Mouse (Mus musculus): ENCODE measurements around the gene Plcxd1. TPM values are rescaled to one million over a fixed set of nuclear protein-coding genes. Genes with fewer than 3 reads are reported as not detected.

Gene Plcxd1
- polyA plus RNA-seq, 1 experiment from 2014 or later: 1.6 TPM

GRCm38 (mm10) chr5:110091546-110091945 lies 8.2 kb upstream of the Plcxd1 start:
- whole genome bisulfite sequencing: 67% methylated on average over 2 of the region's 2 CpGs
- no peak for DNase-seq (ENCODE audit: low spot score)
- no peak for TF ChIP-seq CTCF (IDR thresholded peaks at IDR 0.05; ENCODE audit: low read depth)
- Histone ChIP-seq H3K36me3 (ENCODE audit: insufficient read depth, low read length) (no peaks in the 10 kb centered on the region), H3K4me3 (replicated peaks; ENCODE audit: low read depth, low read length) (no peak overlapping the region), H3K27ac (no peak overlapping the region), H3K4me1 (replicated peaks; ENCODE audit: insufficient read depth, low read length) (peaks cover 4% of the 10 kb centered on the region; the same call in 1 of the 2 replicates), H3K4me2 (ENCODE audit: low read length) (no peak overlapping the region), H3K27me3 (ENCODE audit: insufficient read depth, low read length) (no peaks in the 10 kb centered on the region), H3K9me3 (replicated peaks; ENCODE audit: low read length) (no peaks in the 10 kb centered on the region), H3K9ac (ENCODE audit: low read depth, low read length) (no peak overlapping the region)
- no peak for ATAC-seq (replicated peaks; ENCODE audit: low FRiP score, low read depth)

GRCm38 (mm10) chr5:110094030-110094846 lies 5.5 kb upstream of the Plcxd1 start, which contains the start of gene Gm35315:
Gene Gm35315 (minus strand): TSS chr5:110094420.
- H3K4me1 ChIP-seq (replicated peaks; ENCODE audit: insufficient read depth, low read length): peaks cover 4% of the 10 kb centered on the region; the same call in 1 of the 2 replicates
- peak within 1 kb of the TSS; percentile 38 for H3K4me3 ChIP-seq (replicated peaks; ENCODE audit: low read depth, low read length)
- TF ChIP-seq CTCF (IDR thresholded peaks at IDR 0.05; ENCODE audit: low read depth): no peak
- DNase-seq (ENCODE audit: low spot score): peak; percentile 92
- peak within 1 kb of the TSS; percentile 60; the same call in 1 of the 2 replicates for H3K27ac ChIP-seq
- H3K4me2 ChIP-seq (ENCODE audit: low read length): peak within 1 kb of the TSS; percentile 67
- WGBS: 1% methylated on average over 23 of the region's 25 CpGs
- H3K9me3 ChIP-seq (replicated peaks; ENCODE audit: low read length): no peaks in the 10 kb centered on the region
- no peaks in the 10 kb centered on the region for H3K27me3 ChIP-seq (ENCODE audit: insufficient read depth, low read length)
- ATAC-seq (replicated peaks; ENCODE audit: low FRiP score, low read depth): peak; percentile 96
- no peaks in the 10 kb centered on the region for H3K36me3 ChIP-seq (ENCODE audit: insufficient read depth, low read length)
- H3K9ac ChIP-seq (ENCODE audit: low read depth, low read length): peak within 1 kb of the TSS; percentile 50

GRCm38 (mm10) chr5:110094847-110095213 lies 4.9 kb upstream of the Plcxd1 start:
- Histone ChIP-seq H3K4me3 (replicated peaks; ENCODE audit: low read depth, low read length) (peak overlapping the region; percentile 38), H3K36me3 (ENCODE audit: insufficient read depth, low read length) (no peaks in the 10 kb centered on the region), H3K9ac (ENCODE audit: low read depth, low read length) (peak overlapping the region; percentile 50), H3K9me3 (replicated peaks; ENCODE audit: low read length) (no peaks in the 10 kb centered on the region), H3K4me2 (ENCODE audit: low read length) (peak overlapping the region; percentile 67), H3K4me1 (replicated peaks; ENCODE audit: insufficient read depth, low read length) (peaks cover 4% of the 10 kb centered on the region; the same call in 1 of the 2 replicates), H3K27ac (peak overlapping the region; percentile 60; the same call in 1 of the 2 replicates), H3K27me3 (ENCODE audit: insufficient read depth, low read length) (no peaks in the 10 kb centered on the region)
- WGBS: 0% methylated on average over 4 of the region's 4 CpGs
- no peak for DNase-seq (ENCODE audit: low spot score)
- ATAC-seq (replicated peaks; ENCODE audit: low FRiP score, low read depth): no peak; the same call in 1 of the 2 replicates
- TF ChIP-seq CTCF (IDR thresholded peaks at IDR 0.05; ENCODE audit: low read depth): no peak

GRCm38 (mm10) chr5:110098991-110099477 lies 735 bp upstream of the Plcxd1 start:
- Histone ChIP-seq H3K36me3 (ENCODE audit: insufficient read depth, low read length) (peaks cover 9% of the 10 kb centered on the region), H3K27ac (no peak overlapping the region), H3K9me3 (replicated peaks; ENCODE audit: low read length) (no peaks in the 10 kb centered on the region), H3K4me3 (replicated peaks; ENCODE audit: low read depth, low read length) (no peak overlapping the region), H3K4me2 (ENCODE audit: low read length) (no peak overlapping the region), H3K9ac (ENCODE audit: low read depth, low read length) (no peak overlapping the region), H3K27me3 (ENCODE audit: insufficient read depth, low read length) (no peaks in the 10 kb centered on the region), H3K4me1 (replicated peaks; ENCODE audit: insufficient read depth, low read length) (peaks cover 11% of the 10 kb centered on the region; the same call in 1 of the 2 replicates)
- no peak for ATAC-seq (replicated peaks; ENCODE audit: low FRiP score, low read depth)
- DNase-seq (ENCODE audit: low spot score): no peak
- no peak for TF ChIP-seq CTCF (IDR thresholded peaks at IDR 0.05; ENCODE audit: low read depth)
- WGBS: 40% methylated on average over 1 of the region's 1 CpGs

- H3K4me2 ChIP-seq (ENCODE audit: low read length): peak overlapping the region; percentile 56
- H3K4me1 ChIP-seq (replicated peaks; ENCODE audit: insufficient read depth, low read length): peaks cover 7% of the 10 kb centered on the region; the same call in 1 of the 2 replicates
- 2% methylated on average over 36 of the region's 37 CpGs for WGBS
- peak overlapping the region; percentile 22 for H3K4me3 ChIP-seq (replicated peaks; ENCODE audit: low read depth, low read length)
- H3K9me3 ChIP-seq (replicated peaks; ENCODE audit: low read length): no peaks in the 10 kb centered on the region
- TF ChIP-seq CTCF (IDR thresholded peaks at IDR 0.05; ENCODE audit: low read depth): no peak
- H3K9ac ChIP-seq (ENCODE audit: low read depth, low read length): peak overlapping the region; percentile 18; the same call in 1 of the 2 replicates
- peaks cover 28% of the 10 kb centered on the region for H3K36me3 ChIP-seq (ENCODE audit: insufficient read depth, low read length)
- no peak overlapping the region for H3K27ac ChIP-seq
- DNase-seq (ENCODE audit: low spot score) (peak; percentile 25), ATAC-seq (replicated peaks; ENCODE audit: low FRiP score, low read depth) (peak; percentile 19)
- no peaks in the 10 kb centered on the region for H3K27me3 ChIP-seq (ENCODE audit: insufficient read depth, low read length)
Observed at GRCm38 (mm10) chr5:110100921-110101631, 1.3 kb downstream of the Plcxd1 start.
